Mouse (Mus musculus) left cerebral cortex, adult 18-20 months (tissue): Measurements from ENCODE around the gene Dock7. TPM values are rescaled to one million over a fixed set of nuclear protein-coding genes. Genes with fewer than 3 reads are reported as not detected.

Source experiments
- DNase-seq, 2 experiments: peaks; one replicate each; pipeline ENCODE4 v3.0.0; 2021 to 2022; ENCODE audit warnings: low spot score in 2 of 2, mixed read lengths in 1 of 2
- long read RNA-seq, 2 experiments: library from polyadenylated mRNA; stranded (forward); transcript quantifications; one replicate each; pipeline ENCODE4 v2.0.0; 2021
- total RNA-seq, 2 experiments: library from RNA; stranded (reverse); gene quantifications; 2 replicates each; pipeline ENCODE4 v1.2.3; 2021

Dock7 gene
- 10 to 100 TPM; 33.2 to 38.3 TPM for total RNA-seq
- long read RNA-seq, experiment 1, full-length matches to known transcripts, result 2 of 4 reads
- long read RNA-seq, experiment 1, partial matches to known transcripts, result 2 of 4 reads
- long read RNA-seq, experiment 1, other reads (novel, unspliced or antisense), result 0 of 4 reads
- long read RNA-seq, experiment 2, partial matches to known transcripts, result 1 of 3 reads
- long read RNA-seq, experiment 2, other reads (novel, unspliced or antisense), result 2 of 3 reads

GRCm38 (mm10) chr4:99120211-99121122, at the start of gene Dock7:
Gene Dock7, minus strand, starts transcription at chr4:99120915.
- peak; percentile 76 to 80 for DNase-seq

GRCm38 (mm10) chr4:99168869-99169268, 48.2 kb upstream of the Dock7 start:
- DNase-seq, result no peak

- no peak for DNase-seq
Observed at GRCm38 (mm10) chr4:99163547-99163946, 42.8 kb upstream of the Dock7 start.

GRCm38 (mm10) chr4:99163001-99163400, 42.3 kb upstream of the Dock7 start:
- no peak for DNase-seq

- peak in 1 of 2 experiments; percentile 6 for DNase-seq
Observed at GRCm38 (mm10) chr4:99161457-99161971, 40.8 kb upstream of the Dock7 start.

- DNase-seq, result no peak
Observed at GRCm38 (mm10) chr4:99160899-99161298, 40.2 kb upstream of the Dock7 start.

GRCm38 (mm10) chr4:99160414-99160813, 39.7 kb upstream of the Dock7 start:
- no peak for DNase-seq

- no peak for DNase-seq
Observed at GRCm38 (mm10) chr4:99158495-99158894, 37.8 kb upstream of the Dock7 start.

GRCm38 (mm10) chr4:99156641-99157307, 36.1 kb upstream of the Dock7 start:
- no peak for DNase-seq

GRCm38 (mm10) chr4:99151885-99152558, 31.3 kb upstream of the Dock7 start:
- DNase-seq, result no peak

GRCm38 (mm10) chr4:99151434-99151833, 30.7 kb upstream of the Dock7 start:
- DNase-seq, result no peak

- no peak for DNase-seq
Observed at GRCm38 (mm10) chr4:99143323-99143722, 22.6 kb upstream of the Dock7 start.

GRCm38 (mm10) chr4:99141578-99141977, 20.9 kb upstream of the Dock7 start:
- DNase-seq, result no peak

GRCm38 (mm10) chr4:99141171-99141570, 20.5 kb upstream of the Dock7 start:
- no peak for DNase-seq

GRCm38 (mm10) chr4:99137986-99138641, 17.4 kb upstream of the Dock7 start:
- no peak for DNase-seq

GRCm38 (mm10) chr4:99134522-99134921, 13.8 kb upstream of the Dock7 start:
- DNase-seq, result no peak

- DNase-seq, result no peak
Observed at GRCm38 (mm10) chr4:99133326-99133725, 12.6 kb upstream of the Dock7 start.

- DNase-seq, result no peak
Observed at GRCm38 (mm10) chr4:99132686-99133085, 12.0 kb upstream of the Dock7 start.

GRCm38 (mm10) chr4:99131227-99131653, 10.5 kb upstream of the Dock7 start:
- no peak for DNase-seq

GRCm38 (mm10) chr4:99123546-99123945, 2.8 kb upstream of the Dock7 start:
- no peak for DNase-seq
